Mouse (Mus musculus) monocyte, adult 5-6 weeks (primary cell): ENCODE data around the gene Sept1. TPM values are rescaled to one million over a fixed set of nuclear protein-coding genes. Genes with fewer than 3 reads are reported as not detected.

ENCODE experiments used
- ATAC-seq: fragments of 153-309, 156-312 bp; replicated peaks from 2 replicates; pipeline ENCODE4 v1.8.0; 2017; ENCODE audit warnings: mild to moderate bottlenecking; ENCODE audit not compliant: low TSS enrichment, insufficient number of reproducible peaks, severe bottlenecking, poor library complexity, low FRiP score
- total RNA-seq: library from RNA; stranded (forward); fragments of 200-1000, 200-491, 200-594 nt; gene quantifications from 3 replicates; pipeline ENCODE4 v1.2.3, GENCODE M21; 2017

The Sept1 gene
- total RNA-seq, 1 experiment from 2014 or later: 117 TPM

DNA sequence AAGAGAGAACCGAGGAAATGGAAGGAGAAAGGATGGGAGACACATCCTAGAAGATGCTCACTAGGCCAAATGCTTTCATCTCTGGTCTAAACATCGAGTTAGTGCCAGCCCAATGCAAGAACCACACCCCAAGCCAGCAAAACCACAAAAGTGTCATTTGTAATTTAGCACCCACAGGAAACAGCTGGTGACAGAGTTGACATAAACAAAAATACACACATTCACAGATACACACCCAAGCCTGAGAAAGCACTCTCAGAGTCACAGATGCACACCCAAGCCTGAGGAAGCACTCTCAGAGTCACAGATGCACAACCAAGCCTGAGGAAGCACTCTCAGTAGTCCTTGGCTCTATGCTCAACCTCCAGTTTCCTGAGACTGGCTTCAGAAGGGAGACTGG lies 52.1 kb downstream of the Sept1 start:
- ATAC-seq: peak; percentile 91

DNA sequence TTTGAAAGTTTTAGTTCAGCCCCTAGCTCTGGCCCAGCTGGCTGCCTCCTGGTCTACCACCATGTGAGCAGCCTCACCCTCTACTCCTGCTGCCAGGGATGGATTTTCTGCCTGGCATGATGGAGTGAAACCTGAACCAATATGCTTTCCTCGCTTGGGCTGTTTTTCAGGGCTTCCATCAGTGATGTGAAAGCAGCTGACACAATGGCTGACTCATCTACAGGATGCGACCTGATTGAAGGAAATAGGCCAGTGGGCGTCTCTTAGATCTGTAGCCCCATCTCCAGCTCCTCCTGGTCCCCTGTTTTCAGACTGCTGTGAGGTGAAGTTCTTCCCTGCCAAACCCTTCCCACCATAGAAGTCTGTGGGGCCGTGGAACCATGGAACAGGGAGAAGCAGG lies 56.0 kb downstream of the Sept1 start:
- ATAC-seq: no peak

DNA sequence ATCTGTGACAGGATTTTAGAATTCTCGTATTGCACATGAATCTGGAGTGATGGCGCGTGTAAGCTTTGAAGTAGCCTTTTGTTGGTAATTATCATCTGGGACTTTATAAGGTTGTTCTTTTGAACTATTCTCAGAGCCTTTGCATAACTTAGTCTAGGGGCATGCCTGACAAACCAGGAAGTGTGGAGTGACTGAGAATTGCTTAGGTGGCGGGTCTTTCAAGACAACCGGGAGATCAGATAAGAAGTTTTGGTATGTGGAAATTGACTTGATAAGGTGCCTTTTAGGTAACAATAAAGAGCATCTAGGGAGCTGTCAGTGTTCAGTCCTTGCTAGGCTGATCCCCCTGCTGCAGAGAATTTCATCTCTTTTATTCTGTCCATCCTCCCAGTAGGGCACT lies 66.4 kb downstream of the Sept1 start:
- ATAC-seq: no peak

DNA sequence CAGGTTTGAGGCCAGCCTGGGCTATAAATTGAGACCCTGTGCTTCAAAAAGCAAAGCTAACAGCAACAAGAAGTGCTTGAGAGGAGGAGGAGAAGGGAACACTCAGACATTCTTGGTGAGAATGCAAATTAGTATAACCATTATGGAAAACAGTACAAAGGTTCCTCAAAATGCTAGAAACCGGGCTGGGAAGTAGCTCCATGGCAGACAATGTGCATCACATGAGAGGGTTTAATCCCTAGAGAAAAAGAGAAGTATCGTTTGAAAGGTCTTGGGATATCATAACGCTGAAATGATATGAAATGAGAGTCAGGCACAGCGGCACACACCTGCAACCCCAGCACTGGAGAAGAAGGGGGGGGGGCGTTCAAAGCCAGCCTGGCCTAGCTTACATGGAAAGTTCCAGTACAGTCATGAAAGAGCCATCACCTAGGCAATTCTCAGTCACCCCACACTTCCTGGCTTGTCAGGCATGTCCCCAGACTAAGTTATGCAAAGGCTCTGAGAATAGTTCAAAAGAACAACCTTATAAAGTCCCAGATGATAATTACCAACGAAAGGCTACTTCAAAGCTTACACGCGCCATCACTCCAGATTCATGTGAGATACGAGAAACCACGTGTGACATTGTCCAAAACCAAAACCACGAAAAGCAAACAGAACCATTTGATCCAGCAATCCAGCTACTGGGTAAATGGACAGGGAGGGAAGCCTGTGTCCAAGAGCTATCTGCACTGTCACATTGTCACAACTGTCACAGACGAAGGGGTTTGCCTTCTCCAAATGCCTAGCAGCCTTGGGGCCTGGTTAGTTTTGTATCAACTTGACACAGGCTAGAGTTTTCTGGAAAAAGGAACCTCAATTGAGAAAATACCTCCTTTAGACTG lies 67.1 kb downstream of the Sept1 start:
- ATAC-seq: peak; percentile 59

Other genes with a start within 250 kb of the Sept1 start
- 95.0 to 131 TPM (median 111 TPM) in 3 replicates for gene Mvp, start 218.5 kb downstream of the Sept1 start, total RNA-seq
- gene Pagr1b, start 216.6 kb downstream of the Sept1 start, total RNA-seq: 2.9 to 7.8 TPM (median 5.2 TPM) in 3 replicates
- 3.8 to 52.6 TPM (median 4.4 TPM) in 3 replicates for gene Pagr1a, start 215.8 kb downstream of the Sept1 start, total RNA-seq
- 6.4 to 36.5 TPM (median 36.3 TPM) in 3 replicates for gene Gm42742, start 212.0 kb downstream of the Sept1 start, total RNA-seq
- not detected in 3 replicates for gene Prrt2, start 211.9 kb downstream of the Sept1 start, total RNA-seq
- 16.7 to 36.3 TPM (median 30.1 TPM) in 3 replicates for gene Maz, start 206.1 kb downstream of the Sept1 start, total RNA-seq
- 0.85 to 3.7 TPM (median 0.97 TPM) in 3 replicates for gene Kif22, start 190.7 kb downstream of the Sept1 start, total RNA-seq
- not detected in 3 replicates for gene Zg16, start 145.8 kb downstream of the Sept1 start, total RNA-seq
- gene AI467606, start 141.8 kb downstream of the Sept1 start, total RNA-seq: 34.3 to 52.4 TPM (median 39.3 TPM) in 3 replicates
- 5.1 to 16.1 TPM (median 9.1 TPM) in 3 replicates for gene Qprt, start 110.9 kb downstream of the Sept1 start, total RNA-seq
- 1,218 to 1,278 TPM (median 1,233 TPM) in 3 replicates for gene Spn, start 95.3 kb downstream of the Sept1 start, total RNA-seq
- gene Cd2bp2, start 37.1 kb downstream of the Sept1 start, total RNA-seq: 48.7 to 89.2 TPM (median 59.8 TPM) in 3 replicates
- gene Tbc1d10b, start 24.7 kb downstream of the Sept1 start, total RNA-seq: 52.5 to 106 TPM (median 85.1 TPM) in 3 replicates
- 8.7 to 33.8 TPM (median 15.4 TPM) in 3 replicates for gene Mylpf, start 24.2 kb downstream of the Sept1 start, total RNA-seq
- gene Zfp553, start 69 bp downstream of the Sept1 start, total RNA-seq: 3.9 to 9.8 TPM (median 5.7 TPM) in 3 replicates
- 0.57 to 3.9 TPM (median 2.9 TPM) in 3 replicates for gene Zfp771, start 11.1 kb upstream of the Sept1 start, total RNA-seq
- gene Dctpp1, start 27.6 kb upstream of the Sept1 start, total RNA-seq: 9.6 to 13.3 TPM (median 9.9 TPM) in 3 replicates
- gene Sephs2, start 40.9 kb upstream of the Sept1 start, total RNA-seq: 139 to 200 TPM (median 191 TPM) in 3 replicates
- gene Itgal, start 63.1 kb upstream of the Sept1 start, total RNA-seq: 218 to 515 TPM (median 322 TPM) in 3 replicates
- gene Zfp768, start 112.5 kb upstream of the Sept1 start, total RNA-seq: 1.8 to 3.4 TPM (median 2.9 TPM) in 3 replicates
- gene Zfp747, start 142.9 kb upstream of the Sept1 start, total RNA-seq: 5.8 to 16.3 TPM (median 10.1 TPM) in 3 replicates
- 0.95 to 4.5 TPM (median 2.6 TPM) in 3 replicates for gene 9130019O22Rik, start 154.0 kb upstream of the Sept1 start, total RNA-seq
- gene E430018J23Rik, start 160.5 kb upstream of the Sept1 start, total RNA-seq: 2.1 to 2.3 TPM (median 2.2 TPM) in 3 replicates
- gene Zfp764, start 173.7 kb upstream of the Sept1 start, total RNA-seq: 7.7 to 12.5 TPM (median 10.0 TPM) in 3 replicates
- gene Zfp688, start 188.9 kb upstream of the Sept1 start, total RNA-seq: 12.4 to 15.5 TPM (median 13.3 TPM) in 3 replicates
- 1.4 to 2.8 TPM (median 1.9 TPM) in 3 replicates for gene Zfp689, start 216.0 kb upstream of the Sept1 start, total RNA-seq
- gene Prr14, start 226.5 kb upstream of the Sept1 start, total RNA-seq: 63.5 to 76.8 TPM (median 69.4 TPM) in 3 replicates
- gene Fbrs, start 246.1 kb upstream of the Sept1 start, total RNA-seq: 27.9 to 55.8 TPM (median 33.5 TPM) in 3 replicates